Mouse (Mus musculus) gastrocnemius, adult 8-10 months (tissue): Measurements from ENCODE around the gene Ubl7. TPM values are rescaled to one million over a fixed set of nuclear protein-coding genes. Genes with fewer than 3 reads are reported as not detected.

ENCODE experiments used
- DNase-seq, 2 experiments: peaks; one replicate each; pipeline ENCODE4 v3.0.0; 2022; ENCODE audit warnings: low spot score in 2 of 2
- total RNA-seq, 4 experiments: library from RNA; stranded (reverse); gene quantifications; 2 replicates each; pipeline ENCODE4 v1.2.4; 2022

The Ubl7 gene
- total RNA-seq, 4 experiments from 2014 or later = 85.4 to 92.1 (median 90.3) TPM

- no peak for DNase-seq
Observed at GRCm38 (mm10) chr9:57912571-57912970, 1.8 kb downstream of the Ubl7 start.

GRCm38 (mm10) chr9:57921491-57922060 is 10.8 kb downstream of the Ubl7 start:
- DNase-seq = no peak

- DNase-seq = no peak
Observed at GRCm38 (mm10) chr9:57922381-57922780, 11.6 kb downstream of the Ubl7 start.

GRCm38 (mm10) chr9:57923046-57923445 is 12.3 kb downstream of the Ubl7 start:
- DNase-seq = no peak

- no peak for DNase-seq
Observed at GRCm38 (mm10) chr9:57931166-57931767, 20.5 kb downstream of the Ubl7 start.

- DNase-seq = no peak
Observed at GRCm38 (mm10) chr9:57932253-57932652, 21.5 kb downstream of the Ubl7 start.

- DNase-seq = no peak
Observed at GRCm38 (mm10) chr9:57932831-57933602, 22.2 kb downstream of the Ubl7 start.

- DNase-seq = peak; percentile 66 to 75
Observed at GRCm38 (mm10) chr9:57935683-57936437, 25.1 kb downstream of the Ubl7 start.

- DNase-seq = no peak
Observed at GRCm38 (mm10) chr9:57937171-57937570, 26.4 kb downstream of the Ubl7 start.

GRCm38 (mm10) chr9:57937651-57938050 is 26.9 kb downstream of the Ubl7 start:
- DNase-seq = no peak

- DNase-seq = no peak
Observed at GRCm38 (mm10) chr9:57938225-57939055, 27.7 kb downstream of the Ubl7 start.

GRCm38 (mm10) chr9:57939431-57940348 is 28.9 kb downstream of the Ubl7 start, which contains the start of gene Sema7a:
Gene Sema7a, plus strand, starts transcription at chr9:57940112.
- DNase-seq = peak; percentile 39 to 58

- DNase-seq = peak in 1 of 2 experiments; percentile 20
Observed at GRCm38 (mm10) chr9:57940349-57940794, 29.6 kb downstream of the Ubl7 start.

- no peak for DNase-seq
Observed at GRCm38 (mm10) chr9:57940861-57941638, 30.3 kb downstream of the Ubl7 start.

GRCm38 (mm10) chr9:57942039-57942438 is 31.3 kb downstream of the Ubl7 start:
- no peak for DNase-seq

GRCm38 (mm10) chr9:57943067-57943466 is 32.3 kb downstream of the Ubl7 start:
- DNase-seq = no peak

GRCm38 (mm10) chr9:57944572-57944971 is 33.8 kb downstream of the Ubl7 start:
- peak; percentile 31 to 41 for DNase-seq

GRCm38 (mm10) chr9:57945771-57946616 is 35.2 kb downstream of the Ubl7 start:
- DNase-seq = no peak
